Mouse (Mus musculus): ENCODE data around the gene Lypd6b.
A peak's percentile ranks its signal among the peaks of the same experiment; 100 is the strongest.

The Lypd6b gene

DNA sequence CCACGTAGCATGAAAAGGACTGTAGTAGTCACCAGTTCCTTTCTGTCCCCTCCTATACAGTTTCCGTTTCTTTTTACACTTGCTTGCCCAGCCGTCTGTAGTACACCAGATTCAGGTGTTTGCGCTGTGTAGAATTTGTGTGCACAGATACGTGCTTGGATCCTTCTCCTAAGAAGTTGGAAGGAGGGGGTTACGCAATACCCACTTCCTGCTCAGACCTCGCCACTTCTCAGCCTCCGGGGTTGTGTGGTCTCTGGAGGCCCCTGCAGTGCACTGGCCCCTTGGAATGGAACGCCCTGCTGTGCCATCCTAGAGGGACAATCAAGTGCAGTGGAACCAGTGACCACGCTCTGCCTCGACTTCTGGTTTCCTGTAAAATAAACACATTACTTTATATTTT is 16.3 kb upstream of the Lypd6b start:
- no peak for DNase-seq

DNA sequence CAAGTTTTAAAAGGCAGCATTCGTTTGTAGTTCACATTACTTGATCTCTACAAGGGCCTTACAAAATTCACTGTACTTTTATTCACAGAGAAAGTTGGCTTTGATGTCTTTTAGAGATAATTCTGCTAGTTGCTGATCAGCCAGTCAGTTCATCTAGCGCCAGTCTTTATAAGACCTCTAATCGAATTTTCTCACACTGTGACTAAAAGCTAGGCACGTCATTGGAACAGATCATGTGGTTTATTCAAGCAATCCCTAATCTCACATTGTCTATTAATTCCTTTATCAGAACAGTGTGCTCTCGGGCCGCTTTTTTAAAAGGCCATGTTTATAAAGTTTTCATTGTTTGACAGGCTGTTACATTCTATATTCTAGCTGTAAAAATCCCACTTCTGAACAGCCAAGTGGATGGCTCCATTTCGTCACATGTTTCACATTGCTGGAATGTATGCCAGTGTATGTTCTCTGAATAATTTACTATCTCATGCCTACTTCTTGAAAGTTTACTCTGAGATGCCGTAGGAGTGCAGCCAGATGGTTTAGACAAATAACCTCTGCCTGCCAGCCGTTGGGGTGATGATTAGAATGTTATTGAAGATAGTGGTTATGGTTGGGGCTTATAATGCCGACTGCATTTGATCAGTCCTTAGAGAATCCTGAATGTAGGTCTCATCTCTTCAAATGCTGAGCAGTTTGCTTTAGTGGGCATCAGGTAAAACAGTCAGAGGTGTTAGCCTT is 14.1 kb upstream of the Lypd6b start:
- DNase-seq = no peak

DNA sequence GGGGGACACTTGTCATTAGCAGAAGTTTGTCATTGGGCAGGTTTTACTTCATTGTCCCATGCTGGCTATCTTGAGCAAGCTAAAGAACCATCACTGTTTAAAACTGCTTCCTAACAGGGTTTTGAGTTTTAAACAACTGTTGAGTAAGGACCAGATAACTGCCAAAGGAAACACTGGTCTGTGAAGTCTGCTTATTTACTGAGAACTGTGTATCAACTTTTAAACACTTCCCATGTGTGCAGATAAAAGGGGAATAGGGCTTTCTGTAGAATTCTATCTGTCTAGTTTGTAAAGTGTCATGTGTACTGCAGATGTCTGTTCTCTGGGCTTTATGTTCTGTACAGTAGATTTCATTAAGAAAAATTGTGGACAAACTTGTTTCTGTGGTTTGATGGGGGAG is 13.3 kb upstream of the Lypd6b start:
- no peak for DNase-seq

DNA sequence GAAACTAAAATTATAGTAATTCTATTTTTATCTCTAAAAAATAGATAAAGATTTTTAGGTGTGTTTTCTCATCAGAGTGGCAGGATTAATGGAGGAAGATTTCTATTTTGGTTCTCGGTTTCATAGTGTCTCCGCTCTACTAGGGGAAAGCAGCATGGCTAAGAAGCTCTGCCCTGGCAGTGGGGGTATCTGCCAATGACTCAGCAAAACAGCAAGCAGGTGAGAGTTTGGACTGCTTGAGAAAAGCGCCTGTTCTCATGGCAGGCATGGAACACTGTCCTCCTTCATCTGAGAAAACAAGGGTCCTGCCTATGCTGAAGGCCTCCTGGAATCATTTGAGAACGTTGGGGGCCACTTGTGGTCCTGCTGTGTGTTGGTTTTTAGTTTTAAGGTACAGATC is 12.3 kb upstream of the Lypd6b start:
- DNase-seq = no peak

DNA sequence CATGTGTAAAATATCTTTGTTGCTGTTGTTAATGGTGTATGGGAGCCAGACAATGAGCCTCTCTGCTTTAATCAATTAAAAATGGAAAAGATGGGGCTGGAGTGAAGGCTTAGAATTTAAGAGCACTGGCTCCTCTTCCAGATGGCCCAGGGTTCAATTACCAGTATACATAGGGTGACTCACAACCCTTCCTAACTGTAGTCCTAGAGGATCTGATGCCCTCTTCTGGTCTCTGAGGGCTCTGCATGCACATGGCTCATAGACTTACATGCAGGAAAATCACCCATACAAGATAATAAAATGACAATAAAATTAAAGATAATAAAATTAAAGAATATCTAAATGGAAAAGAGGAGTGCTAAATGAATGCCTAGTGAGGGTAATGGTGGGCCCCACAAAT is 11.8 kb upstream of the Lypd6b start:
- no peak for DNase-seq

DNA sequence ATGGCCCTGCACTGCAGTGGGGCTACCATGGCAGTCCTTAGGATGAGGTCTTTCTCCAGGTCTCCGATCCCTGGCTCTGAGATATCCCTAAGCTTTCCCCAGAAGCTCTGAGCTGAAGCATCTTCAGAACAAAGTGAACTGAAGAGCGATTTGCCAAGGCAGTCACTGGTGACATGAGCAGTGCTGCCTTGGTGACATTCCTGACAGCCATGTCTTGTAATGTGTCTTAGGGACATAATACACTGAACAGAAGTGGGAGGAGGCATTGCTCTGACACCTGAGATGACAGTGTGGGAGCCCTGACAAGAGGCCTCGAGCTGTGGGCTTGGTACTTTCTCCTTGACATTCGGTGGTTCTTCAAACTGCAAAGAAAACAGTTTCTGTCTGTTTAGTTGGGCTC is 11.1 kb upstream of the Lypd6b start:
- DNase-seq = no peak

DNA sequence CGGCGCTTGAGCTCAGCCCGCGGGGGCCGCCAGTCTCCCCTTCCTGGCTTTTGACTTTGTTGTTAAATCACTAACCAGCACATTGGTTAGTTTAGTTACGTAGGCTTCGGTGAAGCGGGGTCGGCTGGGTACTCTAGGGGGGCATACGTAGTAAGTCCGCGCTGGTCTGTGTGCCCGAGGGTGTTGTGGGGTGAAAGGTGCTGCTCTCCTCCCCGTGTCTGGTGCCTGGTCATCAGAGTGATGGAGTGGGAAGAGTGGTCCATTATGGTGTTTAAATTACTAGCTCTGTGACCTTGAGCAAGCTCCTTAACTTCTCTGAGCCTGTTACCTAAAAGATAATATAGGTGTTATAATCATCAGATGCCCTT is 547 bp downstream of the Lypd6b start:
- no peak for DNase-seq

DNA sequence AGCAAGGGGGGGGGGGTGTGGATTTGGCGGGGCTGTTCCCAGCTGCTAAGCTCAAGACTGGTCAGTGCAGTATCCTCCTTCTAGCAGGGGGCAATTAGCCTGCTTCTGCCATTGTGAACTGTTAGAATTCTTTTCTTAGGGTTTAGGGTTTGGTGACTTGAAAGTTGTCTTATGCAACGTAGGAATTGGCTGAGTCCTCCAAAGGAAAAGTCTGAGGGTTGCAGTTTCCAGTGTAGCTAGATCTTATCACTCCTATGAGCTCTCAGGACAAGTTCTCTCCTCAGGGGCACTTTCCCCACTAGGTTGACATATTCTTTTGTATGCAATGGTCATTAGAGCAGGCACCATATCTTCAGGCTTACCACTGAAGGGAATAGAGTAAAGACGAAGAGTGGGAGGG is 1.2 kb downstream of the Lypd6b start:
- DNase-seq = no peak

DNA sequence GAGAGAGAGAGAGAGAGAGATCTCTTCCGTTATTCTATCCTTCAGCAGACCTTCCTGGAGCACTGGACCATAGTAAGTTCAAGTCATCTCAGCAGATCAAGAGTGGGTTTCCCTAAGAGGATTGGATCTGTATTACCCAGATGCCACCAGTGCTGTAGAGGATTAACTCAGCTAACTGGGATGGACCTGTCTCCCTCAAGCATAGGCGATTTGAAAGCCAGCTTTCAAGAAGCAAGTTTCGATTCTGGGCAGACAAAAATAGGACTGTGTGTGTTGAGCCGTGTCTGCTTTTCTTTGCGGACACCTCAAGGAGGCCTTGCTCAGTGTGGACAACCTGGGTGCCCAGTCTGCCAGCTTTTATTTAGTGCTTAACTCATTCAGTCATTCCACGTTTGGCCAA is 1.6 kb downstream of the Lypd6b start:
- no peak for DNase-seq

DNA sequence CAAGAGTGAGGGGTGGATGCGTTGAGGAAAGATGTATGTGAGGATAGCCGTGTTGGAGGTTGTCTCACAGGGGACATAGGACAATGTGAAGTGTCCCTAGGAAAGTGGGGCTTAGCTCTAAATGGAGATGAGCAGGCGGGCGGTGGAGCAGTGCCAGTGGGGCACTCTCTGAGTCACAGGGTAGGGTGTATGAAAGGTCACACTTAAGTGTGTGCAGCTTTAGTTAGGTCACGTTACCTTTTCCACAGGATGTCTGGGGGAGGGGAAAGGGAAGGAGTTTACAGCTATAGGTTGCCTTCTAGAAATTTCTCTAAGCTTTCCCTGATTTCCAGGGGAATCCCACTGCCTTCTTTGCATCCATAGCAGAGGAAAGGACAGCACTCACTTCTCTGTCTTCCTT is 2.0 kb downstream of the Lypd6b start:
- no peak for DNase-seq

DNA sequence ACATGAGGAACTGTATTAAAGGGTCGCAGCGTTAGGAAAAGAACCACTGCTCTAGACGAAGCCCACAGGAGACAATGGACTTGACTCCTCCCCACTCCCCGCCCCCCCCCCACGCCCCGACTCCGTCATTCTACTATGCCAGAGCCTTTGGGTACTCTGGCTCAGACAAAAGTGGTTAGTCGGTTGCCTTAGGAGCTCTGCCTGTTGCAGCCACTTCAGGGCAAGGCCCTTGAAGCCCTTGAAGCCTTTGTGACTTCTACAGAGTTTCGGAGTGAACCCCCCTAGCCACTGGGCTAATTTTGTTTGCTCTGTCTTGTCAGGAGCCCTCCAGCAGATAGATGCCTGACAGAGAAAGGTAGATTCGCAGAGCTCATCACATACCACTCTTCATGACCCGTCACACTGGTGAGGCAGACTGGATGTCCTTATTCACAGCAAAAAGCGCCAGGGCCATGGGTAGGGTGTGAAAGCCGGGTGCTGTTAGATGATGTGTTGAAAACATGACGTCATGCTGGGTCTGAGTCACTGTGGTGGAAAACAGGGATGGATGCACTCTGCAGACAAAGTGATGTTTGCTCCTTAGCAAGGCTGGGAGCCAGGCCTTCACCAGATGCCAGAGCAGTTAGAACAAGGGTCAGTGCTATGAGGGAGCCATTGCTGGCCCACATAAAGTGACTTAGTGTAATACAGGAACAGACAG is 10.1 kb downstream of the Lypd6b start:
- DNase-seq = peak; percentile 79

DNA sequence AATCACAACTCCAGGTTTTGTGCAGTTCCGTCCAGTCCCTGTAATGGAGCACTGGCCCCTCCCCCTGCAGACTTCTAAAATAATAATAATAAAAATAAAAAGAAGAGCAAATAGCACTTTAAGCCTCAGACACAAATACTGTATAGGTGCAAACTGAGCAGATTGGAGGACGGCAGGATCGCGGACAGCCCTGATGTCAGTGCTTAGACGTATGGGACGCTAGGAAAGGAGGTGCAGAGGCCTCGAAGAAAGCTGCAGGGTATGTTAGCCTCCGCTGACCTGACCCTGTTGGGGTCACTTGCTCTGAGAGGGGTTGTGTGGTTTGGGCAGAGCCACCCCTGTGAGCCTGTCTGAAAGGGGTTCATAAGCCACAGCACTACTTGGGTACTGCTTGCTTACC is 17.0 kb downstream of the Lypd6b start:
- no peak for DNase-seq

DNA sequence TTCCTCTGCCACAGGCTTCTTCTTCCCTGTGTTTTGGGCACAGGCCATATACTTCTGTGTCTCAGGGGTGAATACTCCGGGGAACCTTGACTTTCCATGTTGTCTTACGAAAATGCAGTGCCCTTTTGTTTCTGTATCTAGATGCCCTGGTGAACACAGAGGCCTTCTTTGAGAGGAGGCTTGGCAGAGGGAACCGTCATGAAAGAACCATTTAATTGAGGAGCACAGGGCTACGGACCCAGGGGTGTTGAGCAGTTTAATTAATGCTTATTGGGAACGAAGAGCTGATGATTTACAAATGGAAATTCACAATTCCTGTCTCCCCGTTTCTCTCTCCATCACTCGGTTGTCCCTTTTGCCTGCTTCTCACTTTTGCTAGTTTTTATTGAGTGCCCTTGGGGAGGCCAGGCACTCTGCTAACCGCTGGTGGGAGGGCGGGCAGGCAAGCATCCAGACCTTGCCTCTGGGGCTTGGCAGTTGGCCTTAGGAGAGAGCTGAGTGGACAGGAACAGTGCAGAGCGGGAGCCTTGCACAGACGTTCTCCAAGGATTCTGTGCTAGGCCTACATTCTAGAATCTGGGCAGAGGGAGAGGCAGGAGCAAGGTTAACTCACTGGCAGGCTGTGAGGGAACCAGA is 18.4 kb downstream of the Lypd6b start:
- peak; percentile 54 for DNase-seq

DNA sequence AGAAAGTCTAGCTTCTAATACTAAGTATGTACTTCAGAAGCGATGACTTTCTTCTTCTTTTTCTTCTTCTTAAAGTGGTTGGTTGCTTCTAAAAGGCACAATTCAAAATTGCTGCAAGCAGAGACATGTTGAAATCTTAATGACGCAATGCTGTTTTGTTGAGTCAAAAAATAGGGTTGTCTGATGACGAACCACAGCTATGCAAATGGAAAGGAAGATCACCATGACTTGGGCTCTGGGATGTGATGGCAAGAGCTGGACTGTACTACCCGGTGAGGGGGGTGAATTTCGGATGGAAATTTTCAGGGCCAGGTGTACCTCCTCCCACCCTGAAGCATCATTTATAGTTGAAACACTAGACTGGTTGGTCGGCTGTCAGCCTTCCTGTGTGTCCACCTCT is 22.0 kb downstream of the Lypd6b start:
- no peak for DNase-seq

DNA sequence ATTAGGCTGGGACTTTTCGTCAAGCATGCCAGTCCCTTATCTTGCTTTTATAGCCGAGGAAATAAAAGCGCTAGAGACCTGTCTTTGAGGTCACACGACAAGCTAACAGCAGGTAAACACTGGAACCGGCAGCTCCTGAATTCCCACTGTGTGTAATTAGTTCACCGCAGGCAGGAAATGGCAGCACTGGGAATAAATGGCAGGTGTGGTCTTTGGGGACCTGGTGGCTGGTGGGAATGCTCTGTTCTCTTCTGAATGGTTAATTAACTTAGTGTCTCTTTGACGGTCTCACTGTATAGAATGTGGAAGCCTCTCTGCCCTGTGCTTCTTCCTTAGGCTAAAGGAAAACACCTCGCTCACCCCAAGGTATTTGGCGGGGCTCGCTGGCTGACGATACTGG is 23.9 kb downstream of the Lypd6b start:
- DNase-seq = no peak

DNA sequence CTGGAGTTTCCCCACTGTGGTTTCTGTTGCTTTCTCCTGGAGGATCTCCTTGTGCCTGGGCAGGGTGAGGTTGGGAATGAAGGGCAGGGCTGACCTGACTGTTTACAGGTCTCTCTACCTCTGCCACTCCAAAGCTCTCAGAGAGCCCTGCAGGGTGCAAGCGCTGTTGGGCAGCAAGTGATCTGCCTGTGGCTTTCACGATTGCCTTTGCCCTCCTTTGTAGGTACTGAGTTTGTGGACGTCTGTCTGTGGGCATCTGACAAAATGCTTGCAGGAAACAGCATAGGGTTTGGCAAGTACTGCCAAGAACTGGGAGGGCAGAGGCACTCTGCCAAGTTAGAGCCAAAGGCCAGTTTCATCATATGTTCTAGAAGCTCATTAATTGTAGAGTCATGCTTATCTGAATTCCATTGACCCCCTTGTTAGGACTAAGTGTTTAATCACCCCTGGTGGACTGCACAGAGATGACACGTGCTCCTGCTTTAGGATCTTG is 24.4 kb downstream of the Lypd6b start:
- no peak for DNase-seq

DNA sequence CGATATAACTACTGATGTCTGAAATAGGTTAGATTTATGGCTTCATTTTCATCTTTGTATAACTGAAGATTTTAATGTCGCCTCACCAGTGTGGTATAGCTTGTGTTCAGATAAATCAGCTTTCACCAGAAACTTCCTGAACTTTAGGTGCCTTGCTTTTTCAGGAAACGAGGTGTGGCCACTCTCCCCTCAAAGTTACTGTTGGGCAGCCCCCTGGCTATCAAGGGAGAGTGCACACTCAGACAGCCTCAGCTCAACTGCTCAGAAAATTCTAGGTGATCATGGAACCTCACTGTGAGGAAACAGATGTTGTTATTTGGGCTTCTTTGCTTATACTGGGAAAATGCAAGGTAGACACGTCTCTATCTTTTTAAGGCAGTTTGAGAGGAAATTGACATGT is 25.7 kb downstream of the Lypd6b start:
- DNase-seq = no peak

DNA sequence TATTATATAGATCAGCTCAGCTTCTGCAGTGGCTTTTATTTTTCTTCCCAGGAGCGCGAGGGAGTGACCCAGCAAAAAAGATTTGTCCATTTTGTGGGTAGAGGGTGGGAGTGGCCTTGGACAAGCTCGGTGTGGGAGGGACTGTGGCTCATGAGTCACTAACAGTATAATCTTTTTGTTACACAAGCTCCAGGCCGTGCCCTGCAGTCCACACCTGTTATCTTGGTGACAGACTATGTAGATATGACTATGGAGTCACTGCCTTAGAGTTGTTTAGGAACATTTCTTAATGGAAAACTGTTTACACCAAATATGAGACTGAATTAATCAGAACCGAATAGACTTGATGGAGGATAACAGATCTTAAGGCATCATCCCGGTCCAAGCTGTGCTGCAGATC is 26.5 kb downstream of the Lypd6b start:
- no peak for DNase-seq

DNA sequence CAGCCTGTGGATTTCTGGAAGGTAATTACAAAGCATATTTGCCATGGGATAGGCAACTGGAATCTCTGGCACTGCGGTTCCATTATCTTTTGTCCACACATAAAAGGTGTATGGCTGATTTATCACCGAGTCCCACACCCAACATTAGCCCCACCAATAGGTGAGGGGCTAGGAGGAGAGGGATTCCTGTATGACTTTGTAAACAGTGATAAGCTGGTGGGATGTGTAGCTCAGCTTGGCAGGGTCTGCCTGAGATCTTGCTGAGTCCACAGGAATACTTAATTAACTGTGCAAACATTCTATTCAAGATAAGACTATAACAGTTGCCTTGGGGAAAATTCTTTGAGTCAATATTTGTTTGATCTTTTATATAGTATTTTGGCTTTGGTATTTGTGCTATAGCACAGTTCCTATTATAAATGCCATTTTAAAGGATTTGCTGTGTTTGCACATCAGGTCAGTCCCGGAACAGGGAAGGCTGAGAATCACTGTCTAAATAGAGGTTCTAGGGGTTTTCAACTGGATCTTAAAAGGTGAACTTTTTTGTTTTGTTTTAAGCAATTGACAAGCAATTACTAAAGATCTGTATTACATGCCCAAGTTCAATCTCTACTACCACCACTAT is 28.3 kb downstream of the Lypd6b start:
- no peak for DNase-seq

DNA sequence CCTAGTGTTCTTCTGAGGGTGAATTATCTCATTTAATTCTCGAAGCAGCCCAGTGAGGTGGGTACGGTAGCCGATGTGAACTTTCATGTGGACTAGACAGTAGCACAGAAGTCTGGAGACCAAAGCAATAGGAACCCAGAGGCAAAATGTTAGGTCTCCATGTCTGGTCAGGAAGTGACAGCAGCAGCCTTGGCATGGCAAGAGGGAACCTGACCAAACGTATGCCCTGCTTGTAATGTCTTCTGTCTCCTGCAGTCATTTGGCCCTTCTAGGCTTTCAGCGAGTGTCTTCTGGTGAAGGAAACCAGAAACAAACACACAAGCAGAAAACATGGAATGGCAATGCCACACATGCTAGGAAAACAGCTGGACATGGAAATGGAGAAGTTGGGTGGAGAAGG is 29.1 kb downstream of the Lypd6b start:
- DNase-seq = no peak

DNA sequence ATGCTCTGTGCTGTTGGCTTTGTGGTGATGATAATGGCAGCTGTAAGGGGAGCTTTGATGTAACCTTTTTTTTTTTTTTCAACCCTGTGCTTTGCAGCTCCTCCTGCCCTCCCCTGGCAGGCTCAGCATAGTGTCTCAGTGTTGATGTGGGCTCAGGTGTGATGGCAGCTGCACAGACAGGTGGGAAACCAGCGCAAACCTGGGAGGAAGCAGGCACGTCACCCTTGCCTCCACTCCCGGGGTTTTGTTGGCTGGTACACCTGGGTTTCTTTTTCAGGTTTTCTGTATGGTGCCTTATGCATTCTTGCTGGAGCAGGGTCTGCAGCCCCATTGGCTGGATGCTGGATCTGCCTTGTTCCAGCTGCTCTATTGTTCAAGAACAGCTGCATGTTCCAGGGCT is 29.7 kb downstream of the Lypd6b start:
- DNase-seq = no peak

DNA sequence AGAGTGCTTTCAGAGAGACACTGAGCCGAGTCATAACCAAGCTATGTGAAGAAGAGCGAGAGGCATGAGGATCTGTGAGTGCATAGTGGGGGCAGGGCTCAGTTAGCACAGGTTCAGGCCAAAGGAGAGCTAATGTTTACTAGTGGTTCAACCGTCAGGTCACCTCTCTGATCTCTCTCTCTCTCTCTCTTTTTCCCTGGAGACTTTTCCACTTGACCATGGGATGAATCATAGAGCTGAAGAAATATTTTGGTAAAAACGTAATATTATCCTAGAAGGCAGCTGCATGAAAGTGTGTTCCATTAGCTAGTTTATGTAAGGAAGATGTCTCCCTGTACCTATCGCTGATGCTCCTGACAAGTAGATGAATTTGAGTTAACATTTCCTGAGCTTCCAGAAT is 30.6 kb downstream of the Lypd6b start:
- no peak for DNase-seq

DNA sequence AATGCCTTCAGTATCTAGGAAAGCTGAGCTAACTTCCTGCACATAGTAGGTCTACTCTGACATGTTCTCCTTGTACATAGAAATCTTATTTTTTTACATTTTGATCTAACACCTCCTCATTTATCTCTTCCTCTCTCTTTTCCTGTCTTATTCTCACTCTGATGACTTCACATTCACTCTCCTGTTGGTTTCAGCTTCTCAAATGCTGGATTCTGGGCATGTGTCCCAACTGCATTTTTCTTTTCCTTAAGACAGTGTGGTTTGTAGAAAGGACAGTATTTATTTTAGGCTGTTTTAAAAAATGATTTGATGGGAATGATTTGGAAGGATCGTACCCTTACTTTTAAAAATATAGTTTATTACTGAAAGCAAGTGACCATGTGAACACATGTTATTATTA is 34.8 kb downstream of the Lypd6b start:
- no peak for DNase-seq

DNA sequence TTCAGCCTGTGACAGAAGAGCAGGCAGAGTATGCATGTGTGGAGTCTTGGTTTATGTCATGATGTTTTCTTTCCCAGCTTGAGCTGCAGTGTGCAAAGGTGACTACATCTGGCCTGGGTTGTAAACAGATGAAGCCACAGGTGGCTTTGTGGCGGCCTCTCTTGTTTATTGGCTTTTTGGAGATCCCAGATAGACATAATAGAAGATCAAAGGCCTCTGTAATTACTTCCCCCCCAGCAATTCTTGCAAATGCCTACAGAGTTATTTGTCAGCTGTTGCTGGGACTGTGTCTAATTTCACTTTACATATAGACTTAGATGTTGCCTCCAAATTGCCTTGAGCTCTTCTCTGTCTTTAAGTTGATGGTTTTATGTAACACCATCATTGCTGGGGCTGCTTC is 38.1 kb downstream of the Lypd6b start:
- DNase-seq = no peak
